Mouse (Mus musculus): ENCODE measurements around the gene Ntn3.

- TF ChIP-seq CTCF (IDR thresholded peaks at IDR 0.05; ENCODE audit: low read depth, low read length): no peak
- no peak for TF ChIP-seq GATA1 (IDR thresholded peaks at IDR 0.05; ENCODE audit: borderline replicate concordance, low read length)
Measured at GRCm38 (mm10) chr17:24211631-24212440, 2.5 kb upstream of the Ntn3 start.
